Mouse (Mus musculus): ENCODE data around the gene Mapk1ip1l. TPM values are rescaled to one million over a fixed set of nuclear protein-coding genes. Genes with fewer than 3 reads are reported as not detected.

The Mapk1ip1l gene
- polyA plus RNA-seq (2012; rRNA removed) = 31.4 and 37.3 TPM in 2 replicates

GRCm38 (mm10) chr14:47297785-47298407 lies at the start of gene Mapk1ip1l:
Mapk1ip1l (plus strand) TSS chr14:47298266.
- peak; percentile 91 for DNase-seq (ENCODE audit: low spot score)

GRCm38 (mm10) chr14:47249839-47250238 lies 48.2 kb upstream of the Mapk1ip1l start:
- no peak for DNase-seq (ENCODE audit: low spot score)

GRCm38 (mm10) chr14:47264866-47265265 lies 33.2 kb upstream of the Mapk1ip1l start:
- DNase-seq (ENCODE audit: low spot score) = no peak

- no peak for DNase-seq (ENCODE audit: low spot score)
Observed at GRCm38 (mm10) chr14:47265829-47266228, 32.2 kb upstream of the Mapk1ip1l start.

- DNase-seq (ENCODE audit: low spot score) = no peak
Observed at GRCm38 (mm10) chr14:47269056-47269455, 29.0 kb upstream of the Mapk1ip1l start.

GRCm38 (mm10) chr14:47269706-47270105 lies 28.4 kb upstream of the Mapk1ip1l start:
- no peak for DNase-seq (ENCODE audit: low spot score)

GRCm38 (mm10) chr14:47273751-47274150 lies 24.3 kb upstream of the Mapk1ip1l start:
- DNase-seq (ENCODE audit: low spot score) = no peak

GRCm38 (mm10) chr14:47275417-47275816 lies 22.6 kb upstream of the Mapk1ip1l start:
- DNase-seq (ENCODE audit: low spot score) = no peak

- no peak for DNase-seq (ENCODE audit: low spot score)
Observed at GRCm38 (mm10) chr14:47276036-47276603, 21.9 kb upstream of the Mapk1ip1l start.

- peak; percentile 95 for DNase-seq (ENCODE audit: low spot score)
Observed at GRCm38 (mm10) chr14:47276637-47277393, 21.3 kb upstream of the Mapk1ip1l start, which contains the start of the genes Wdhd1 and Socs4. Wdhd1 (minus strand) TSS chr14:47276857. Socs4 (plus strand) TSS chr14:47276931.

- no peak for DNase-seq (ENCODE audit: low spot score)
Observed at GRCm38 (mm10) chr14:47279058-47279457, 19.0 kb upstream of the Mapk1ip1l start.

- no peak for DNase-seq (ENCODE audit: low spot score)
Observed at GRCm38 (mm10) chr14:47281535-47281934, 16.5 kb upstream of the Mapk1ip1l start.

- DNase-seq (ENCODE audit: low spot score) = no peak
Observed at GRCm38 (mm10) chr14:47283568-47283967, 14.5 kb upstream of the Mapk1ip1l start.

GRCm38 (mm10) chr14:47285271-47285670 lies 12.8 kb upstream of the Mapk1ip1l start:
- no peak for DNase-seq (ENCODE audit: low spot score)

GRCm38 (mm10) chr14:47286215-47286614 lies 11.9 kb upstream of the Mapk1ip1l start:
- no peak for DNase-seq (ENCODE audit: low spot score)

- no peak for DNase-seq (ENCODE audit: low spot score)
Observed at GRCm38 (mm10) chr14:47287021-47287420, 11.0 kb upstream of the Mapk1ip1l start.

- no peak for DNase-seq (ENCODE audit: low spot score)
Observed at GRCm38 (mm10) chr14:47291772-47292171, 6.3 kb upstream of the Mapk1ip1l start.

- no peak for DNase-seq (ENCODE audit: low spot score)
Observed at GRCm38 (mm10) chr14:47294136-47294535, 3.9 kb upstream of the Mapk1ip1l start.

- DNase-seq (ENCODE audit: low spot score) = no peak
Observed at GRCm38 (mm10) chr14:47296232-47296631, 1.8 kb upstream of the Mapk1ip1l start.

- DNase-seq (ENCODE audit: low spot score) = no peak
Observed at GRCm38 (mm10) chr14:47298408-47298792, 334 bp downstream of the Mapk1ip1l start.

GRCm38 (mm10) chr14:47298819-47299261 lies 774 bp downstream of the Mapk1ip1l start:
- no peak for DNase-seq (ENCODE audit: low spot score)

- no peak for DNase-seq (ENCODE audit: low spot score)
Observed at GRCm38 (mm10) chr14:47302885-47303680, 5.0 kb downstream of the Mapk1ip1l start.

Data from urinary bladder, adult 2 months (tissue).